Mouse (Mus musculus): ENCODE results near the gene Klk11. TPM values are rescaled to one million over a fixed set of nuclear protein-coding genes. Genes with fewer than 3 reads are reported as not detected.

The Klk11 gene
- polyA plus RNA-seq, 1 experiment from 2014 or later, result not detected

Other genes starting within 250 kb of the Klk11 start
- gene Cd33, start 230.2 kb upstream of the Klk11 start, polyA plus RNA-seq (2014; fragmentation: Nextera tagmentation; extraction: Ambion mirVana), result 0.44 and 0.79 TPM in 2 replicates
- 1.2 and 1.9 TPM in 2 replicates for gene Zfp658, start 212.3 kb upstream of the Klk11 start, polyA plus RNA-seq (2014; fragmentation: Nextera tagmentation; extraction: Ambion mirVana)
- 8.0 TPM in 2 replicates for gene Zfp719, start 195.0 kb upstream of the Klk11 start, polyA plus RNA-seq (2014; fragmentation: Nextera tagmentation; extraction: Ambion mirVana)
- 0.21 TPM in 1 of 2 replicates, not detected in the other for gene Zfp819, start 167.4 kb upstream of the Klk11 start, polyA plus RNA-seq (2014; fragmentation: Nextera tagmentation; extraction: Ambion mirVana)
- gene Ceacam18, start 139.9 kb upstream of the Klk11 start, polyA plus RNA-seq (2014; fragmentation: Nextera tagmentation; extraction: Ambion mirVana), result not detected in 2 replicates
- 0.23 and 0.37 TPM in 2 replicates for gene Siglece, start 114.4 kb upstream of the Klk11 start, polyA plus RNA-seq (2014; fragmentation: Nextera tagmentation; extraction: Ambion mirVana)
- gene Ctu1, start 102.6 kb upstream of the Klk11 start, polyA plus RNA-seq (2014; fragmentation: Nextera tagmentation; extraction: Ambion mirVana), result 4.2 and 5.1 TPM in 2 replicates
- not detected in 2 replicates for gene Klk14, start 84.2 kb upstream of the Klk11 start, polyA plus RNA-seq (2014; fragmentation: Nextera tagmentation; extraction: Ambion mirVana)
- gene Klk13, start 62.0 kb upstream of the Klk11 start, polyA plus RNA-seq (2014; fragmentation: Nextera tagmentation; extraction: Ambion mirVana), result 0.70 and 0.83 TPM in 2 replicates
- not detected in 2 replicates for gene Klk12, start 5.7 kb upstream of the Klk11 start, polyA plus RNA-seq (2014; fragmentation: Nextera tagmentation; extraction: Ambion mirVana)
- 0.26 TPM in 1 of 2 replicates, not detected in the other for gene Klk10, start 6.4 kb downstream of the Klk11 start, polyA plus RNA-seq (2014; fragmentation: Nextera tagmentation; extraction: Ambion mirVana)
- not detected in 2 replicates for gene Klk9, start 17.3 kb downstream of the Klk11 start, polyA plus RNA-seq (2014; fragmentation: Nextera tagmentation; extraction: Ambion mirVana)
- 26.3 and 32.1 TPM in 2 replicates for gene Klk8, start 23.0 kb downstream of the Klk11 start, polyA plus RNA-seq (2014; fragmentation: Nextera tagmentation; extraction: Ambion mirVana)
- gene Klk7, start 36.7 kb downstream of the Klk11 start, polyA plus RNA-seq (2014; fragmentation: Nextera tagmentation; extraction: Ambion mirVana), result 0.09 TPM in 1 of 2 replicates, not detected in the other
- gene Klk6, start 49.9 kb downstream of the Klk11 start, polyA plus RNA-seq (2014; fragmentation: Nextera tagmentation; extraction: Ambion mirVana), result not detected in 2 replicates
- not detected in 2 replicates for gene Klk5, start 67.4 kb downstream of the Klk11 start, polyA plus RNA-seq (2014; fragmentation: Nextera tagmentation; extraction: Ambion mirVana)
- not detected in 2 replicates for gene Klk4, start 106.6 kb downstream of the Klk11 start, polyA plus RNA-seq (2014; fragmentation: Nextera tagmentation; extraction: Ambion mirVana)
- not detected in 2 replicates for gene Klk15, start 159.1 kb downstream of the Klk11 start, polyA plus RNA-seq (2014; fragmentation: Nextera tagmentation; extraction: Ambion mirVana)
- gene Klk1b8, start 176.1 kb downstream of the Klk11 start, polyA plus RNA-seq (2014; fragmentation: Nextera tagmentation; extraction: Ambion mirVana), result not detected in 2 replicates
- gene Klk1b1, start 192.1 kb downstream of the Klk11 start, polyA plus RNA-seq (2014; fragmentation: Nextera tagmentation; extraction: Ambion mirVana), result not detected in 2 replicates
- gene Klk1b9, start 201.5 kb downstream of the Klk11 start, polyA plus RNA-seq (2014; fragmentation: Nextera tagmentation; extraction: Ambion mirVana), result not detected in 2 replicates
- not detected in 2 replicates for gene Klk1b11, start 221.3 kb downstream of the Klk11 start, polyA plus RNA-seq (2014; fragmentation: Nextera tagmentation; extraction: Ambion mirVana)
- gene Klk1b26, start 237.6 kb downstream of the Klk11 start, polyA plus RNA-seq (2014; fragmentation: Nextera tagmentation; extraction: Ambion mirVana), result not detected in 2 replicates